Mouse (Mus musculus): ENCODE data around the gene Mcl1. TPM values are rescaled to one million over a fixed set of nuclear protein-coding genes. Genes with fewer than 3 reads are reported as not detected.

Mcl1 gene
- polyA plus RNA-seq (2012; rRNA removed): 33.0 and 38.9 TPM in 2 replicates

DNA sequence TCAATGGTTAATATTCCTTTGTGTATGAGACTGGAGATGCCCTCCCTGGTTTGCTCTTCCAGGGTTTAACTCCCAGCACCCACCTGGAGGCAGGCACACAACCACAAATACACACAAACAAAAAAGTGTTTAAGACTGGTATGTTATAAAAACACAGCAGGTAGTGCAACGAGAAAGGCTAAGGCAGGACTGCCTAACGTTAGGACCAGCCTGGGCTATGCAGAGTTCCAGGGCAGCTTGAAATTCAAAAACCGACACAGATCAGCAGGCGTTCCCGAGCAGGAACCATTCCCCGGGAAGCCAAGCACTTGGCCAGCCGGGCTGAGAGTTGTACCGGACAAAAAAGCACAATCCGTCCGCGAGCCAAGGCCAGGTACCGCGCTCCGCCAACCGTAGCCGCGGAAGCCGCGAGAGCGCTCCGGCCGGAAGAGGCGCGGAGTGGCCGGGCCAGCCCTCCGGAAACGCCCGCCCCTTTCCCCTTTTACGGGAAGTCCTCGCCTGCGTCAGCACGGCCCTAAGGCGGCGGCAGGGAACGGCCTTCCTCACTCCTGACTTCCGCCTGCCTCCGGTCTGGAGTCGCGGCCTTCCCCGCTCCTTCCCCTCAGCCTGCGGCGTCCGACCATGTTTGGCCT is at the start of gene Mcl1:
Gene Mcl1 (plus strand): TSS at position 553 of the 632 bp plus-strand sequence.

DNA sequence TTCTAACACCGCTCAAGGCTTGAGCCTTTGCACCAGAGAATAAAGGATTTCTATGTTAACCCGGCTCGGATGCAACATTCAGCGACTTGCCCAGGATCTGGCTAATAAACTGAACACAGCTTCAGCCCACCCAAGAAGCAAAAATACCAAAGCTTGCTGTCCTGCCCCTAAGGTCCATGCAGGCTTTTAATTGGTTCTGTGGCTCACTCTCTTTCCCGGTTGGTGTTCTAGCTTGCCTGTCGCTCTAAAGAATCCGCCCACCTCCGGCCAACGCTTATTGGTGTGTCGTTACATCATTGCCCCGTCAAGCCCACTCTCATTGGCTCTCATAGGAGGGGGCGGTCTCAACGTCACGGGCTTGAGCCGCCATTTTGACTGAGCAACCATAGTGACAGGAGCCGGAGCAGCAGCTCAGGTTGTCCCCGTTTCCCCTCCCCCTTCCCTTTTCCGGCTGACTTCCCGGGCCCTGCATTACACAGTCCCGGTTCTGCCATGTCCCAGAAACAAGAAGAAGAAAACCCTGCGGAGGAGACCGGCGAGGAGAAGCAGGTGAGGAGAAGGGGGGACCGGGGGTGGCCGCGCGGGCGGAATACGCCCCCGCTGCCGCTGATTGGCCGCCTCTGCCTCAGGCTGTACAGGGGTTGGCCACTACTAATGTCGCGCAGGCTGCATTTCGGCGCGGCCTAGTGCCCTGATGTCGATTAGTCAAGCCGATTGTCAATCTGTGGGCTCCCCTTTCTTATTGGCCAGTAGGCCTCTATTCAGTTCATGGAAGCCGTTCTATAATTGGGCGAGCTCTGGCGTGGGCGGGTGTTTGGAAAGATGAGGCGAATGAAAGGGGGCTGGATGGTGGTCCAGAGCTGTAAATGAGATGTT is 33.7 kb upstream of the Mcl1 start, which contains the start of gene Ensa:
Gene Ensa (plus strand): TSS at position 366 of the 876 bp plus-strand sequence.

DNA sequence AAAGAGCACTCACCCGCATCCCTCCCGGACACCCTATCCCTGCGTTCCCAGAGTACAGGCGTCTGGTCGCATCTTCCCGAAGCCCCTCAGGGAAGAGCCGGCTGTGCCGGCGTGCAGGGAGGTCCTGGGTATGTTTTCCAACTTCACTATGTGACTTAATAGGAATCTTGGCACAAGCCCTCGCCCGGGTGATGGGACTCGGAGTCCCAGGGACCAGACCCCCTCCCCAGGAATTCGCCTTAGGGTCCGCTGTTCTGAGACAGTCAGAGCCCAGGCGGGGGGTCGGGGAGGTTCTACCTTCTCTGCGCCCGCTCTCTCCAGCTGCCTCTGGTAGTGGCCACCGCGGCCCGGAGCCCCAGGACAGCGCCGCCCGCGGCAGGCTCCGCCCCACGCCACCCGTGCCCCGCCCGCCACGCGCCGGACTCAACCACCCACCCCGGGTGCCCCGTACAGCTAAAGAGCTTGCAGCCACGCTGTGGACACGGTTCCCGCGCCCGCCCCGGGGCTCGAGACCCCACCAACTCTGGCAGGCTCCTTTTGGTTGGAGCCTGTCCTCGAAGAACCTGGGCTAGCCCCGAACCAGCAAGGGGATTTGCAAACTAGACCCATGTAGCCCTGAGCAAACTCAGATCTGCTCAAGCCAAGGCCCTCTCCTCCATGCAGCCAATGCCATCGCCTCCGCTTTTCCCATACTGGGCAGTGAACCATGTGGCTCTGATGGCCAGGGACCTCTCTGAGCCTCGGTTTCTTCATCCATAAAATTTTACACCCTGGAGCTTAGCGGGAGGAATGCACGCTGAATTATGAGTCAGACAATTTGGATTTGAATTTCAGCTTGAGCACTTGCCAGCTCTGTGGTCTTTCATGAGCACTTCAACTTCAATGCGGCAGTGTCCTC is 29.2 kb downstream of the Mcl1 start, which contains the start of gene Adamtsl4:
Gene Adamtsl4 (minus strand): TSS at position 394 of the 898 bp plus-strand sequence.

Other genes with a start within 250 kb of the Mcl1 start
- 10.5 and 13.0 TPM in 2 replicates for gene Arnt, start 224.4 kb upstream of the Mcl1 start, polyA plus RNA-seq (2012; rRNA removed)
- 1.0 and 1.7 TPM in 2 replicates for gene Ctsk, start 159.5 kb upstream of the Mcl1 start, polyA plus RNA-seq (2012; rRNA removed)
- gene Ctss, start 132.0 kb upstream of the Mcl1 start, polyA plus RNA-seq (2012; rRNA removed): 17.6 and 20.8 TPM in 2 replicates
- gene Hormad1, start 99.1 kb upstream of the Mcl1 start, polyA plus RNA-seq (2012; rRNA removed): not detected in 2 replicates
- gene Golph3l, start 69.9 kb upstream of the Mcl1 start, polyA plus RNA-seq (2012; rRNA removed): 17.0 and 19.4 TPM in 2 replicates
- 15.2 and 18.1 TPM in 2 replicates for gene Ensa, start 33.8 kb upstream of the Mcl1 start, polyA plus RNA-seq (2012; rRNA removed)
- 0.15 and 0.20 TPM in 2 replicates for gene Adamtsl4, start 29.1 kb downstream of the Mcl1 start, polyA plus RNA-seq (2012; rRNA removed)
- 8.7 and 11.7 TPM in 2 replicates for gene Ecm1, start 80.8 kb downstream of the Mcl1 start, polyA plus RNA-seq (2012; rRNA removed)
- gene Tars2, start 101.4 kb downstream of the Mcl1 start, polyA plus RNA-seq (2012; rRNA removed): 19.5 and 21.1 TPM in 2 replicates
- 5.4 and 6.3 TPM in 2 replicates for gene Rprd2, start 160.1 kb downstream of the Mcl1 start, polyA plus RNA-seq (2012; rRNA removed)
- gene Prpf3, start 197.1 kb downstream of the Mcl1 start, polyA plus RNA-seq (2012; rRNA removed): 21.3 and 23.1 TPM in 2 replicates
- gene Mrps21, start 212.7 kb downstream of the Mcl1 start, polyA plus RNA-seq (2012; rRNA removed): 117 and 132 TPM in 2 replicates
- gene Ciart, start 223.5 kb downstream of the Mcl1 start, polyA plus RNA-seq (2012; rRNA removed): 0.50 and 0.76 TPM in 2 replicates
- gene BC028528, start 233.2 kb downstream of the Mcl1 start, polyA plus RNA-seq (2012; rRNA removed): 4.6 and 5.3 TPM in 2 replicates
- 22.8 and 27.2 TPM in 2 replicates for gene Aph1a, start 235.2 kb downstream of the Mcl1 start, polyA plus RNA-seq (2012; rRNA removed)
- gene Car14, start 245.9 kb downstream of the Mcl1 start, polyA plus RNA-seq (2012; rRNA removed): 5.2 and 5.8 TPM in 2 replicates

Measured in liver, embryonic 14 days (tissue).